Mouse (Mus musculus): ENCODE measurements at regions not wholly inside any gene's neighbourhood (a gene's known extent, or its start where the extent isn't known, plus 50 kb on each side); places are given as distances from the start of the nearest gene placed in this dataset.

DNA sequence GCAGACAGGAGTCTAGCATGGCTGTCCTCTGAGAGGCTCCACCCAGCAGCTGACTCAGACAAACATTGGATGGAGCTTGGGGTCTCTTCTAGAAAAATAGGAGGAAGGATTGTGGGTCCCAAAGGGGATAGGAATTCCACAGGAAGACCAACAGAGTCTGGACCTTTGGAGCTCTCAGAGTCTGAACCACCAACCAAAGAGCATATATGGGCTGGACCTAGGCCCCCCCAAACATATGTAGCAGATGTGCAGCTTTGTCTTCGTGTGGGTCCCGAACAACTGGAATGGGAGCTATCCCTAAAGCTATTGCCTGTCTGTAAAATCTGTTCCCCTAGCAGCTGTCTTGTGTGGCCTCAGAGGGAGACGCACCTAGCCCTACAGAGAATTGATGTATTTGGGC lies 50.1 kb upstream of the Cpm start:
- DNase-seq, result no peak

DNA sequence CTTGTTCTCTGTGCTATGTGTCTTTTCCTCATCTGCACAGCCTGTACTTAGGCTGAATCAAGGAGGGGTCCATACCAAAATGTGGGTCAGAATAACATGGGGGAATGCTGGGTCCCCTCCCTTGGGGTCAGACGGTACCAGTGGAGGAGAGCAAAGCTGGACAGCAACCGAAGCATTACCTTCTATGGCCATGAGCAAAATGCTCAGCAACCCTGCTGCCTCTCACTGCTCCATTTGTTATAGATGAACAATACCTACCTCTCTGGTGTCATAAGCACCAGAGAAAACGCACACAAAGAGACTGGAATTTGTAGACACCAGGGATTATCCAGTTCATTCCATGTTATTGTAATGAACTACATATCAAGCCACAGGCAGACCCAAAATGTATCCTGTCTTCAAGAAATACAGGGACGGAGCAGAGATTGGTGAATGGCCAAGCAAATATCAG lies 50.6 kb upstream of the Cpm start:
- no peak for DNase-seq

DNA sequence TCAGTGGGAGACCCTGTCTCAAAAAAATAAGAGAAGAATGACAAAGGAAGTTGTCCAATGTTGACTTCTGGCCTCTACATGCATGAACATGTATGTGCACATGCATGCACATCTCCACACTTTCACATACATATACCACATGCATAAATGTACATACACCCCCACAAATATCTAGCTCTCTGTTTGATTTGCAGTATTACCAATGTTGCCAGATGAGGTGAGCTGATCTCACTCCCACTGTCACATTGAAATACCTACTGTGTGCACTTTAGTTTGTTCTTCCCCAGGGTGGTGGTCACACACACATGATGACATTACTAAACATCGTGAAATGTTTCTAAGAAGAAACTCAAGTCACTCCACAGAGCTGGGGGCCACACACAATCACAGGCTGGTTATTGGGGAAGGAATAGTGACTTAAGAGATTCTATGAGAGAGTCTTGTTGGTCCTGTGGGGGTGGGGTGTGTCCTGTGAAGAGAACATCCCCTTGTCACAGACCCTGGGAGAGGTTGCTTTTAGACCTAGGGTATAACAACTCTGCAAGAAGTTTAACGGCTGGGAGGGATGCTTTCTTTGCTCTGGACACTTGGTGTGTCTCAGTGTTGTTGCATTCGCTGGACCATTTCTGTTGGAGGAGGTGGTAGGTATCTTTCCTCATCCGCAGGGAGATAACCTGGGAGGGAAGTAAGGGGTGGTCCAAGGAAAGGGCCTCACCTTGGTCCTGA lies 51.2 kb upstream of the Cpm start:
- no peak for DNase-seq

DNA sequence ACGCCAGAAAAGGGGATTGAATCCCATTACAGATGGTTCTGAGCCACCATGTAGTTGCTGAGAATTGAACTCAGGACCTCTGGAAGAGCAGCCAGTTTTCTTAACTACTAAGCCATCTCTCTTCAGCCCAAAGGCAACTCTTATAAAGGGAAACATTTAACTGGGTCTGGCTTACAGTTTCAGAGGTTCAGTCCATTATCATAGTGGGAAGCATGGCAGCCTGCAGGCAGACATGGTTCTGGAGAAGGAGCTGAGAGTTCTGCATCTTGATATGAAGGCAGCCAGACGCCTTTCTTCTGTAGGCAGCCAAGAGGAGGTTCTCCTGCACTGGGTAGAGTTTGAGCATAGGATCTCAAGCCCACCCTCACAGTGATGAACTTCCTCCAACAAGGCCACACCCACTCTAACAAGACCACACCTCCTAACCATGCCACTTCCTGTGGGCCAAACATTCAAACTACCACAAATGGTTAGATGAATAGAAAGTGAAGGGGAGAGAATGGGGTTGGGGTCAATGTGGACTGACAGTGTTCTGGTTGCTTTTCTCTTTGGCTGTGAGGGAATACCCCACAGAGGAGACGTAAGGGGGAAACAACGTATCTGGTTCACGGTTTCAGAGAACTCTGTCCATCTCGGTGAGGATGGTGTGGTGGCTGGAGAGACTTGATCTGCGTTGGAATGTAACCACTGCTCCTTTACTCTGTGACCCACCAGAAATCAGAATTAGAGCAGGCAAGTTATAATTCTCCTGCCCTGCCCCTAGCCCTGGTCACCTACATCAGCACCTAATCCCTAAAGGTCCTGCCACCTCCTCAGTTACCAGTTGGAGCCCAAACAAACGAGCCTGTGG lies 52.2 kb upstream of the Cpm start:
- DNase-seq, result no peak

DNA sequence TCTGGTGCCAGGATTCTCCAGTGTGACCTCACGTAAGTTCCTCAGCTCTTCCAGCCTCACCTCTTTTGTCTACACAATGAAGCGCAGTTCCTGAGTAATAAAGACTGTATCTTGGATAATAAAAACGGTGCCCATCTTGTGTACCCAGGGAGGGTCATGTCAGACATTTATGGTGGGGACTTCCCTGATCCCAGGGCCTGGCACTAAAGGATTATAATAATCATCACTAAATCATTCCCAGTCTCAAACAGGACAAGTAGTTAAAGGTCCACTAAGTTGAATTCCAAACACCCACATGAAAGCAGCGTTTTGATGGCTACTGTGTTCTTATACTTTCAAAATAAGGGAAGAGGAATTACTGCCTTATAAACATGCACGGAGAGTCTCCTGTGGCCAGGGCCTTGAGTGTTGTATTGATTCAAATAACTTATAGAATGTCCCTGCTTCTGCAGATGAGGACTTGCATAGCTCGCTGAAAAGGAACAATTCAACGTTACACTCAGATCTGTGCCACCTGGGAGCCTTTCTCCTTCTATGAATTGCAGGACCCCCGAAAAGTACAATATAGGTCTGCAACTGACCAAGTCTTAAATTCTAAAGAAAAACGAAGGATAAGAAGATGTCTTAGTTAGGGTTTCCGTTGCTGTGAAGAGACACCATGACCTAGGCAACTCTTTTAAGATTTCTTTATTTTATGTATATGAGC lies 53.0 kb upstream of the Cpm start:
- DNase-seq, result no peak

DNA sequence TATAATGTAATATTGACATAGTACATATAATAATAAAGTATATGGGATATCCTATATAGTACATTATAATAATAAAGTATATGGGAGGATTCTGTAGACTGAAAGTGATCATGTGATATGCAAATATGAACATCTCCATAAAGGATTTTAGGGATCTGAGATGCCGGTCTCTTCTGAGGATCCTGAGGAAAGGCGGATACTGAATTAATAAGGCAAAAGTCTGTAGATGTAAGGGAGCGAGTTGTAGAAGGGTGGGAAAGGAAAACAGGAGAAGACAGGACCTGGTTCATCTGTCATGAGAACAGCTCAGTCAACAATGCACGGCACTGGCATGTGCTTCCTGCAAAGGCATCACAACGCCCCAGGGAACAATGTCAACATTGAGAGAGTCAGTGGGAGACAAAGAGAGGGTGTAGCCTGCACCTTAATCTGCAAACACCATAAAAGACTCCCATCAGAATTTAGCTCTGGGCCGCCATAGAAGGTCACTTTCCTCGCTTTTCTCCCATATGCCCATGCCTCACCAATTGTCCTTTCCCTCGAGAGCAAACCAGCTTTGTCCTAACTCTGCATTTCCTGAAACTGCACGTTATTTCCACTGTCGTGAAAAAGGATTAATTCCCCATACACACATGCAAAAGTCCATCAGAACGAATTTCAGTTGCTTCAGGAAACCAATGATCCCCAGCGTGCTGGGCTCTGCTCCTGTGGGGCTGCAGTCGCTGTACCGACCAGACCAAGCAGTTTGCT lies 53.7 kb upstream of the Cpm start:
- DNase-seq, result no peak

DNA sequence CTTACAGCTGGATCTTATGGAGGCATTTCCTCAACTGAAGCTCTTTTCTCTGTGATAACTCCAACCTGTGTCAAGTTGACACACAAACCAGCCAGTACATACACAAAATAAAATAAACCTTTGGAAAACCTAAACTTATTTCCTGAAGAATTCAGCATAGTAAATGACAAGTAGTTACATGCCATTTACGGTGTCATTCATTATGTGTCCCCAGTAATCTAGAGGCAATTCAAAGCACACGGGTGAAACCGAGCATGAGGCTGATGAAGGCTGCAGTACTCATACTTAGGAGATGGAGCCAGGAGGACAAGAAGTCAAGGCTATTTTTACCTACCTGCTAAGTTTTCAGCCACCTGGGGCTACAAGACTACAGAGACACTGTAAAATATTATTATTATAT lies 54.4 kb upstream of the Cpm start:
- no peak for DNase-seq

DNA sequence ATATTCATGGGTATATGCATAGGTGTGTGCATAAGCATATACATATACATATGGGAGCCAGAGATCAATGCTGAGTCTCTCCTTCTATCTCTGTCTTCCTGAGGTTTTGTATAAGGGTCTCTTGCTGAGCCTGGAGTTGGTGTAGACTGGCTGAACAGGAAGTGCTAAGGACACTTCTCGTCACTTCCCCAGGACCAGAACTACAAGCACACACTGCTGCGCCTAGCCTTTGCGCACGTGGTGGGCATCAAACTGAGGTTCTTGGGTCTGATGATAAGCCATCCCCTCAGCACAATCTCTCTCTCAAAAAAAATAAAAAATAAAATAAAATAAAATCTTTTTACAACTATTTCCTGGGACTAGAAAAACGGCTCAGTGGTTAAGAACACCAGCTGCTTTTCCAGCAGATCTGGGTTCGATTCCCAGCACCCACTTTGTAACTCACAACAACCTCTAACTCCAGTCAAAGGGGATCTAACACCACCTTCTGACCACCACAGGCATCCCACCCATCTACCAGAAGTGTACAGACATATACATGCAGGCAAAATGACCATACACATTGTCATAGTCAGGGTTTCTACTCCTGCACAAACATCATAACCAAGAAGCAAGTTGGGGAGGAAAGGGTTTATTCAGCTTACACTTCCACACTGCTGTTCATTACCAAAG lies 55.1 kb upstream of the Cpm start:
- no peak for DNase-seq

DNA sequence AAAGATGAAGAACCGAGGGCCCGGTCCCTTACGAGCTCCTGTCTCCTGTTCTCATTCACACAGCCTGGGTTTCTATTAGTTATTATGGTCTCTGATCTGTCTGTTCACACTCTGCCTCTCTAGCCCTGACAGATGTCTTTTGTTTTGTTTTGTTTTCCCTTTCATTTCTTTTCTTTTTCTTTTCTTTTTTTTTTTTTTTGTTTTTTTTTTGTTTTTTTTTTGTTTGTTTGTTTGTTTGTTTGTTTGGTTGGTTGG lies 55.8 kb upstream of the Cpm start:
- no peak for DNase-seq

DNA sequence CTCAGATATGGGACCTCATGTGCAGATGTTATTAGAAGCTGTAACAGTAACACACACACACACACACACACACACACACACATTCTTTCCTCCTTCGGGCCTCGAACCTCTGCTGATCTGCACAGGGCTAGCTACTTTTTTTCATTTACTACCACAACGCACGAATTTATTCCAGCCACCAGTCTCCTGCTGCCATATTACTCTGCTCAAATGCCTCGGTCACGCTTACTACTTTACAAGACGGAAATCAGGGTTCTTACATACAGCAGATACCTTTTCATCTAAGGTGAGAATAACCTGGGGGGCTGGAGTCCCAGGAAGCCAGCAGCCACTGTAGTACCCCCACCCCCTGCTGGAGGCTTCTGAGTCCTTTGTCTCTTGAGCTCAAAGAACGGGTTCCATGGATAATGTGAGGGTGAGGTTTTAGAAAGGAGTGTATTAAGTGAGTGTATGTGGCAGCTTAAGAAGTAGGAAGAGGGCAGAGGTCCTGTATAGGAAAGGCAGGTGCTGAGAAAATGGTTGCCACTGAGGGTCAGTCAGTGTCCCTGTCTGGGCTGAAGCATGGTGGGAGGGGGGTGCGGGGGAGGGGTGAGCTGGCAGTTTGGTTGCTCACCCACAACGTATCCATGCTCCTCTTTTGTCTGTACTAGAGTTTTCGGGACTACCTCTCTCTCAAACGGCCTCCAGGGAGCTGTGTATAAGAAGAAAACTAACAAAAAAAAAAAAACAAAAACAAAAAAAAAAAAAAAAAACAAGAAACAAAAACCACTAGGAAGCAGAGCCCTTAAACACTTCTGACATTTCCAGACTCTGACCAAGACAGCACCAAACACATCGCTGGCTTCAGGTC lies 56.3 kb upstream of the Cpm start:
- DNase-seq, result no peak

DNA sequence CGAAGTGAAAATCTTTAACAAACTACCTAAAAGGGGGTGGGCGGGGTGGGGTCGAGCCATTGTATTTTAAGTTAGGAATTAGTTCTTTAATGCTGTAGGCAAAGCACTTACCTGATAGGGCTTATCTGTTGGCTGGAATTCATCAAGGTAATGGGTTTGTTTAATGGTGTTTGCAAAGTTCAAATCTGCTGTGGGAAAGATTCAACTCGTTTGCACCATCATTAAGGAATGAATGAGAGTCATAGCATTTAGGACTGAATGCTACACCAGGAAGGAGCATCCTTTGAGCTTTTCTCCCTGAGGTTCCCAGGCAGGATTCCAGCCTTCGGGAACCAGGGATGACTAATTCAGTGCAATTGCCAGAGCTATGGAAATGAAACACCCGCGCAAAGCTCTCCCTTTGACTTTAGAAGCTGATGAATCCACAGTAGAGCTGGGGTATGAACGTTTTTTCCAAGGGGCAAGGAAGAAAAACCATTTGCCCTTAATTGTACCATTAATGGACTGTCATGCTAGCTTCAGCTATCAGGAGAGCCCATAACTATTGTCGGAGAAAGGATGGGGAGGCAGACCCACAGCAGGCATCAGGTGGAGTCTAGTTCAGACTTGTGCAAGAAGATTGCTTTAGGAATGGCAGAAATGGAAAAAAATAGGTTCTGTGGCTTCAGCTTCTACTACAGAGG lies 57.3 kb upstream of the Cpm start:
- no peak for DNase-seq

DNA sequence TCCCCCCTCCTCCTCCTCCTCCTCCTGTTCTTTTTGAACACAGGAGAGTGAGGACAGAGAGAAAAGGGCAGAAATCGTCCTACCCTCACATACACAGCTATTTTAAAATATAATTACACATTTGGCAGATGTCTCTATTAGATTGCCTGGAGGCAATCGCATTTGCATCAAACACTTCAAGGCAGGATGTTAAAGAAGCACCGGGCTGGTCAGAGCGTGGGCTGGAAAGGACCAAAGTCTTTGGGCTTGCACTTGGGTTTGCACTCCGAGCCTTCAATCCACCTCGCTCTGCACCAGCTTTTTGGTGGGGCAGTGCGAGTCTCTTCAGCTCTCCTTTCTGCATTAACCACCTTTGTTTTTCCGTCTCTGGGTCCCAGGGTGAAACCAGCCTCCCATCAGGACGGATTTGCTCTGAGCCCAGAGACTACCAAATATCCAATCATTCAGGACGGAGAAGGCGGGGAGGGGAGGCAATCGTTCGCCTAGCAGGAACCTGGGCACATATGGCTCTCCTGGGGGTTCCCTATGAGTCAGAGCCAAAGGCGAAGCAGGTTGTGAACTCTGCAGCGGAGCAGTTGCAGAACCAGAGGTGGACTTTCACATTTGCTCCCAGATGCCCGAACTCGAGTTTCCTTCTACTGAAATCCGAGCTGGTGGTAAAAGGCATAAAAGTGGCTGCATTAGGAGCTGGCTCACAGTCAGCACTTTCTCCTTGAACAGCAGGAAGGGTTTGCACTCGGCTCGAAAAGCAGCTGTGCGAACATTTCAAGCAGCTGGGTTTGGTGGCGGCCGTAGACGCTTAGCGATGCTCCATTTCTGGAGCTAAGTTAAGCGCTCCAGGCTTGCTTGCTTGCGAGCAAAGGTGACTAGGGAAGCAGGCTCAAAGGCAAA lies 58.1 kb upstream of the Cpm start:
- DNase-seq, result peak; percentile 10

DNA sequence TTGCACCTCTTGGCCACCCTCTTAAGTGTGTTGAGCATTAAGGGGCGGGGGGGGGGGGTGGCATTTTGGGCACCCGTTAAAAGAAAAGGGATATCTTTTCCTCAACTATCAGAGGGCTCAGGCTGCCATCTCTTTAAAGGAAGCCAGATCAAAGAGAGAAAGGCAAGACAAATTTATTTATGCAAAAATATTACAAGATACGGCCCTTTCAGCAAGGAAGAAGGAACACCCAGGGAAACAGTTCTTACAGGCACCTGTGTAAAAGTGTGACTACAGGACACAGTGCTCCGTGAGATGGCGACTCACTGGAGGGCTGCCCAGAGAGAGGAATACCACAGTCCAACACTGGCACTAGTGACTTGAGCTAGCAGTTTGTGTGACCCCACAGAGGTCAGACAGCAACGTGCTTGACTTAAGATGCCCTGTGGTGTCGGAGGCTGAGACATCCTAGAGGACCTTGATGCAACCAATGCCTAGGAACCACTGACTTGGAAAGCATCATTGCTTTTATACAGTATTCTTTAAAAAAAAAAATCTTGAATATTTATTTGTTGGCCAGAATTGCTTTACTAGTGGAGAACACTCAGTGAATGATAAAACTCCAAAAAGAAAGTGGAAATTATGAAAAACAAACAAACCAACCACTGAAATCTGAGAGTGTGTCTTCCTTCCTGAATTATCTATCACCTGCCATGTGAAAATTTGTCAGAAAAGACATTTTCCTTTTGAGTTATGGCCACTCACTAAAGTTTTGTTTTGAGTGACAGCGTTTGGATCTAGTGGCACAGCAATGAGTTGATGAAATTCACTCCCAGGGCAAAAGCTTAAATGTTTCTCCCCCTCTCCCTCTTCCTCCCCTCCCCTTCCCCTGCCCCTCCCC lies 59.0 kb upstream of the Cpm start:
- no peak for DNase-seq

DNA sequence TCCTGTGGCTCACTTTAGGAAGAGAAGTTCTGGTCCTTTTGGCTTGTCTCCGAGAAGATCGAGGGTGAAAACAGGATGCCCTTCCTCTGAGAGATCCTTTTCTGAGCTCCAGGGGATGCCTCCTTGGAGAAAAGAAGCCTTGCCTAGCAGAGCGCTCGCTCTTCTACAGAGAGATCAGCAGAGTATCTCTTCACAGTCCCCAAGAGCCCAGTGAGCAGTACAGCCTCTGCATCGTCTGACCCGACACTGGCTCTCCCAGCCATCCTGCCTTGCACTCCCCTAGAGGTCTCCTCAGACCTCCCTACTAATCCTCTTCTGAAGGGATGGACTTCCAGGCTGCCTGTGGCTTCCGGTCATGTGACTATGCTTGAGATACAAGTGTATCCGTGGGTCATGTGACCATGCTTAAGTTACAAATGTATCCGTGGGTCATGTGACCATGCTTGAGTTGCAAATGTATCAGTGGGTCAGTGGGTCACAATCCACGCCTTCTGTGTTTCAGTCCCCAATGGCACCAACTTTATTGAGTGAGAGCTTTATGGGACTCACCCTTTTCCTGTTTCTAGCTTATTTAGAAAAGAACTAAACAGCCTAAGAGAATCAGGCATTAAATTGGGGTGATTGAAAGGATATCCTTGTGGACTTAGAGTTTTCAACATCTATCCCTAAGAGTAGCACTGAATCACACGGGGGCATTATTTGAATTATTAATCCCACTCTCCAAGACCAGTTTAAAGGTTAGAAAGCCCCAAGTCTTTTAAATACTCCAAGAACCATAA lies 59.8 kb upstream of the Cpm start:
- DNase-seq, result no peak

DNA sequence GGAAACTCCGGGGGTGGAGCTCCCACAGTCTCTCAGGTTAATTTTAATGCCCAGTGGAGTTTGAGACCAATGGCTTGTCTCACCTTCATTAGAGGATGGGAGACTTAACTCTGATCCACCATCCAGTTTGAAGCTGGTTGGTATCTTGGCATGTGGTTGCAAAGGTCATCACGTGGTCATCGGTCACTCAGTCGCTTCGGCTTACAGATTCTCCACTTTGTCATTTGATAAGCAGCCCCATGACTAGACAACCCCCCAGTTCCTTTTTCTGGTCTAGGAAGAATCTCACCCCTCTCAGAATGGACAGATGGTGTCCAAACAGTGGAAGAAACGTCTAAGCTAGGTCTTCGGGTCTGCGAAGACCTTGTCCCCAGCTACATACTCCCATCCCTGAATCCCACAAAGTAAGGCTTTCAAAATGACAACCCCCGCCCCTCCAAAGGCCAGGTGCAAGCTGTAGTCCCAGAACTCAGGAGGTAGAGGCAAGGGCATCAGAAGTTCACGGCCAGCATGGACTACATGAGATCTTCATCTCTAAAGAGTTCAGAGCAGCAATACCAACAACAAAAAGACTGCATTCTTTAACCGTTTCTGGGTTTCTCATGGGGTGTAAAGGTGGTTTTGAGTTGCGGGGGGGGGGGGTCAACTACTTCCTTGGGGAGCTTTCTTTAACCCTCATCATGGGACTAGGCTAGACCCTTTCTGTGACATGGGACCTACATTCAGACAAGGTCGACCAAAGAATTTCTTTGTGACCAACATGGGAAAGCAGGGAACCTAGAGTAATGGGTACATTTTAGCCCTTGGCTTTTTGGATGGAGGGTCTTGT lies 60.6 kb upstream of the Cpm start:
- no peak for DNase-seq

DNA sequence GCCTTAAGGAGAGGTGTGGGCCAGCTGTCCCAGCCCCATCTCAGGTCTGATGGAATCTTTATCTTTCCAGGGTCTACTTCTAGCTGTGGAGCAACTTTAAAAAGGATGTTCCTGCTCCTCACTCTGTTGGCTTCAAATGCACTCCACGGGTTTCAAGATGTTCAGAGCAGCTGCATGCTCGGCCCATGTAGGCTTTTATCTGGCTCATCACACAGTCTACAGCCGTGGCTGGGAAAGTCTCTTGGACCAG lies 61.2 kb upstream of the Cpm start:
- no peak for DNase-seq
